Mouse (Mus musculus) ES-E14 (cell line): Measurements from ENCODE around the gene Rabep2.

Experiments
- CHD2 ChIP-seq: IDR thresholded peaks from 2 replicates; pipeline ENCODE4 v1.6.1; 2014; ENCODE audit warnings: mild to moderate bottlenecking, low read depth, low read length, inconsistent platforms
- HCFC1 ChIP-seq: IDR thresholded peaks from 2 replicates; pipeline ENCODE4 v1.6.1; 2012; ENCODE audit warnings: low read length, inconsistent platforms, borderline replicate concordance; ENCODE audit not compliant: insufficient read depth
- MAFK ChIP-seq: IDR thresholded peaks from 2 replicates; pipeline ENCODE4 v1.6.1; 2014; ENCODE audit warnings: mild to moderate bottlenecking, low read depth, low read length, inconsistent platforms; ENCODE audit not compliant: insufficient read depth
- ZC3H11A ChIP-seq: IDR thresholded peaks from 2 replicates; pipeline ENCODE4 v1.6.1; 2012; ENCODE audit warnings: low read depth, mild to moderate bottlenecking, inconsistent platforms, low read length, borderline replicate concordance
- ZNF384 ChIP-seq: IDR thresholded peaks from 2 replicates; pipeline ENCODE4 v1.6.1; 2012; ENCODE audit warnings: low read depth, low read length, inconsistent platforms

GRCm38 (mm10) chr7:126474486-126474955, 46.0 kb downstream of the Rabep2 start:
- TF ChIP-seq ZC3H11A: no peak
- no peak for TF ChIP-seq CHD2
- no peak for TF ChIP-seq MAFK
- no peak for TF ChIP-seq HCFC1
- no peak for TF ChIP-seq ZNF384
